Mouse (Mus musculus) myocyte (in vitro differentiated cells): ENCODE measurements around the gene Msln. TPM values are rescaled to one million over a fixed set of nuclear protein-coding genes. Genes with fewer than 3 reads are reported as not detected.

Experiments used
- H3K27me3 ChIP-seq: one replicate; pipeline ENCODE4 v1.6.1; 2011; ENCODE audit not compliant: control insufficient read depth, insufficient read depth, insufficient read length
- H3K36me3 ChIP-seq: one replicate; pipeline ENCODE4 v1.6.1; 2011; ENCODE audit not compliant: control insufficient read depth, insufficient read depth
- H3K4me2 ChIP-seq: one replicate; pipeline ENCODE4 v1.6.1; 2011; ENCODE audit warnings: low read depth, control low read depth
- H3K4me3 ChIP-seq: one replicate; pipeline ENCODE4 v1.5.1; 2011; ENCODE audit warnings: mild to moderate bottlenecking, control low read depth, moderate library complexity
- H3K79me2 ChIP-seq: one replicate; pipeline ENCODE4 v1.6.1; 2011; ENCODE audit not compliant: control insufficient read depth, insufficient read depth
- H3ac ChIP-seq: one replicate; pipeline ENCODE4 v1.6.1; 2011; ENCODE audit not compliant: control insufficient read depth, insufficient read length
- CEBPB ChIP-seq: IDR thresholded peaks from 2 replicates; pipeline ENCODE4 v1.6.1; 2011; ENCODE audit warnings: mild to moderate bottlenecking, moderate library complexity; ENCODE audit not compliant: poor library complexity, insufficient read depth, severe bottlenecking
- E2F4 ChIP-seq: IDR thresholded peaks from one replicate; pipeline ENCODE4 v1.6.1; 2011; ENCODE audit warnings: mild to moderate bottlenecking, control low read depth, moderate library complexity; ENCODE audit not compliant: insufficient read depth
- MAX ChIP-seq: IDR thresholded peaks from one replicate; pipeline ENCODE4 v1.6.1; 2011; ENCODE audit warnings: low read depth, mild to moderate bottlenecking, control low read depth
- MYOD1 ChIP-seq, 3 experiments: IDR thresholded peaks; one replicate each; pipeline ENCODE4 v1.6.1; 2011; ENCODE audit warnings: control low read depth in 2 of 3, low read depth in 2 of 3, mild to moderate bottlenecking in 2 of 3, moderate library complexity in 1 of 3; ENCODE audit not compliant: insufficient read length in 2 of 3, control insufficient read depth in 1 of 3
- MYOG ChIP-seq, 3 experiments: IDR thresholded peaks; one replicate each; pipeline ENCODE4 v1.6.1; 2011; ENCODE audit warnings: control low read depth in 2 of 3, low read depth in 2 of 3, mild to moderate bottlenecking in 2 of 3; ENCODE audit not compliant: insufficient read length in 2 of 3, control insufficient read depth in 1 of 3, insufficient read depth in 1 of 3
- POLR2A ChIP-seq: IDR thresholded peaks from one replicate; pipeline ENCODE4 v1.6.1; 2011; ENCODE audit warnings: low read depth, mild to moderate bottlenecking, control low read depth, moderate library complexity; ENCODE audit not compliant: insufficient read length
- POLR2AphosphoS2 ChIP-seq: IDR thresholded peaks from one replicate; pipeline ENCODE4 v1.6.1; 2011; ENCODE audit warnings: low read depth, control low read depth; ENCODE audit not compliant: insufficient read length
- REST ChIP-seq: IDR thresholded peaks from one replicate; pipeline ENCODE4 v1.6.1; 2011; ENCODE audit warnings: mild to moderate bottlenecking, control low read depth, moderate library complexity; ENCODE audit not compliant: insufficient read depth, insufficient read length
- SRF ChIP-seq: IDR thresholded peaks from one replicate; pipeline ENCODE4 v1.6.1; 2011; ENCODE audit warnings: low read depth; ENCODE audit not compliant: control insufficient read depth, insufficient read length
- TCF12 ChIP-seq: IDR thresholded peaks from one replicate; pipeline ENCODE4 v1.6.1; 2011; ENCODE audit warnings: mild to moderate bottlenecking, control low read depth; ENCODE audit not compliant: poor library complexity, insufficient read depth, severe bottlenecking
- TCF3 ChIP-seq: IDR thresholded peaks from one replicate; pipeline ENCODE4 v1.6.1; 2011; ENCODE audit warnings: low read depth, control low read depth; ENCODE audit not compliant: insufficient read length
- USF1 ChIP-seq: IDR thresholded peaks from one replicate; pipeline ENCODE4 v1.6.1; 2011; ENCODE audit warnings: low read depth, mild to moderate bottlenecking, control low read depth, moderate library complexity
- polyA plus RNA-seq: library from polyadenylated mRNA; unstranded; fragments of >200 nt; fragmentation: generic; extraction: Trizol; gene quantifications from one replicate; pipeline ENCODE4 v1.2.1, GENCODE M21; 2012; ENCODE audit warnings: missing spikeins

Msln gene
- polyA plus RNA-seq, 1 experiment: 91.8 TPM

DNA sequence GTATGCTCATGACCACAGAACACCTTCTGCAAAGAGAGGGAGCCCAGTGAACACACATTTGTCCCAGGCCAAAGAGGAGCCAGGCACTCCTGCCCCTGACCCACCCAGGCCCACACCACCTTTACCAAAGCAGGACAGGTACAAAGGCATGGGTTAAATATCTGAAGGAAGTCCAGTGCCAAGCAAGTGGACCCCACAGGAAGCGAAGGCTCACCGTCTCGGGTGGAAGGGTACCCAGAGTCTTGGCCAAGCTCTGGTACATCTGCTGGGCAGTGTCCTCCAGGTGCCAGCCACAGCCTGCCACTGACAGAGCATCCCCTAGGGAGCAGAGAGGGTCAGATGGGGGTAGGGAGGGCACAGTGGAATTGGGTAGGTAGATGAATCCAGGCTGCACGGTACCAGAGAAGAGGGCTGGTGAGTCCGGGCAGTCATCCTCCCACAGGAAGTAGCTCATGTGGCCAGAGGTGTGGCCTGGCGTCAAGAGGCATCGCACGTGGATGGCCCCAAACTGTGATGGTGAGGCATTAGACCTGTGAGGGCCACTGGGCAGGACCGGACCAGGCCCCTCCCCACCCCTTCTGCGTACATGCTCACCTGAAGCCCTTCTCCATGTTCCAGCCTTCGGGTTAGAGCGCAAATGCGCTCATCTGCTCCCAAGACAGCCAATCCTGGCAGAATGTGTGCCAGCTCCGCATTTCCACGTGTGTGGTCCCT is 29.8 kb upstream of the Msln start:
- peaks cover 4% of the 10 kb centered on the region for H3K36me3 ChIP-seq
- no peak overlapping the region for H3ac ChIP-seq
- no peak for TF ChIP-seq MAX
- no peak for TF ChIP-seq MYOD1 (IDR thresholded peaks at IDR 0.05; ENCODE audit: control insufficient read depth in 1 of 3, insufficient read length in 2 of 3, low read depth in 2 of 3)
- TF ChIP-seq POLR2AphosphoS2: peak; percentile 37
- no peak for TF ChIP-seq MYOG (IDR thresholded peaks at IDR 0.05; ENCODE audit: control insufficient read depth in 1 of 3, insufficient read depth in 1 of 3, insufficient read length in 2 of 3, low read depth in 2 of 3)
- TF ChIP-seq CEBPB: no peak
- no peak for TF ChIP-seq E2F4
- no peaks in the 10 kb centered on the region for H3K79me2 ChIP-seq
- H3K4me3 ChIP-seq: peak overlapping the region; percentile 52
- H3K27me3 ChIP-seq: no peaks in the 10 kb centered on the region
- peak overlapping the region; percentile 97 for H3K4me2 ChIP-seq

DNA sequence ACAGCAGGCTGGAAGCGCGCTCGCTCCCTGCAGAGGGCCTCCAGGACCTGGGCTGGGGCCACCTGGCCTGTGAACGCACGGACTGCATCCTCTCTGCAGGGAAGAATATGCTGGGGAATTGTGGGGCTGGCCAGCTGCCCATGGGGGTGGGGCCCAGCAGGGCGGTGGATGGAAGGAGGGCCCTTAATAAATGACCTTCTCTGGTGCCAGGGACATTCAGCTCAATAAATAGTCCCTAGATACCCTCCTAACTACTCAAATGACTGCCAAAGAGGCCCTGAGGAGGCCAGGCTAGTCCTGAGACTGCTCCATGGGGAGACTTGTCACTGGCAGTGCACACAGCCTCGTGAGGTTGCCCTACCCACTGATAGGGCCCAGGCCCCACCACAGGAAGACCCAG is 28.9 kb upstream of the Msln start:
- Histone ChIP-seq H3K36me3 (peaks cover 4% of the 10 kb centered on the region), H3K79me2 (no peaks in the 10 kb centered on the region), H3K27me3 (no peaks in the 10 kb centered on the region), H3ac (no peak overlapping the region), H3K4me2 (no peak overlapping the region), H3K4me3 (no peak overlapping the region)
- TF ChIP-seq TCF3 (no peak), POLR2A (peak; percentile 2), MYOG (IDR thresholded peaks at IDR 0.05; ENCODE audit: control insufficient read depth in 1 of 3, insufficient read depth in 1 of 3, insufficient read length in 2 of 3, low read depth in 2 of 3) (no peak), TCF12 (no peak), SRF (no peak), USF1 (no peak)

DNA sequence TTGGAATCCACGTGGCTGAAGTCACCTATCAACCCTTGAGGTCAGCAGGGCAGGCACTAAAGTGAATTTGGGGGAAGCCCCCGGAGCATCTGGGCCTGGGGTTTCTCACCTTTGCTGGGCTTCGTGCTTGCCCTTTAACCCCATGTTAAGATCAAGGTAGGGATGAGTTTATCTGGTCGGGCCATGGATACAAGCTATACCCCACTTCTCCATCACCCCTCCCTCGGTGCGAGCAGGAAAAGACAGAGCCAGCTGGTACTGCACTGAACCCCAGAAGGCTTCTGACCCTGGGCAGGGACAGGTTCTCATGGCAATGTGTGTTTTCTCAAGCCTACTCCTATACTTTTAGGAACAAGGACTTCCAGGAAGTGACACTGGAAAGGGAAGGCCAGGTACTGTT is 27.2 kb upstream of the Msln start:
- Histone ChIP-seq H3K4me3 (no peak overlapping the region), H3K4me2 (no peak overlapping the region), H3K36me3 (peaks cover 4% of the 10 kb centered on the region), H3ac (no peak overlapping the region), H3K79me2 (no peaks in the 10 kb centered on the region), H3K27me3 (no peaks in the 10 kb centered on the region)
- no peak for TF ChIP-seq MYOD1 (IDR thresholded peaks at IDR 0.05; ENCODE audit: control insufficient read depth in 1 of 3, insufficient read length in 2 of 3, low read depth in 2 of 3)
- no peak for TF ChIP-seq E2F4
- no peak for TF ChIP-seq SRF
- no peak for TF ChIP-seq REST
- no peak for TF ChIP-seq TCF12
- no peak for TF ChIP-seq POLR2AphosphoS2
- TF ChIP-seq MAX: no peak

DNA sequence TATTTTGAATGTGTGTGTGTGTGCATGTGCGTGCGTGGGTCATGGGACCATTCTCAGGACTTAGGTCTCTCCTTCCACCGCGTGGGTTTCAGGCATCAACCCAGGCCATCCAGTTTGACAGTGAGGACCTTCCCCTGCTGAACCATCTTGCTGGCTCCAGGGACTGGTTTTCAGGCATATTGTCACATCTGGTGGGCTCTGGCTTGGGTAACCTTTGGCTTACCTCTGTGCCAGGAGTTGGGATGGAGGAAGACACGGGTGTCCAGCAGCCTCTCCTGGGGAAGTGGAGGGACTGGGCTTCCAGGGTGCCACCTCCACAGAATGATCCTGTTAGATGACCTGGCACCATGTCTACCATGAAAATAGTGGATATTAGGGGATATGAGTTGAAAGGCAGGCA is 23.8 kb upstream of the Msln start:
- H3K4me2 ChIP-seq: no peak overlapping the region
- no peaks in the 10 kb centered on the region for H3K27me3 ChIP-seq
- H3ac ChIP-seq: no peak overlapping the region
- no peak overlapping the region for H3K4me3 ChIP-seq
- peaks cover 4% of the 10 kb centered on the region for H3K36me3 ChIP-seq
- H3K79me2 ChIP-seq: peaks cover 8% of the 10 kb centered on the region
- no peak for TF ChIP-seq POLR2A
- no peak for TF ChIP-seq POLR2AphosphoS2
- no peak for TF ChIP-seq USF1
- TF ChIP-seq TCF12: no peak
- TF ChIP-seq E2F4: no peak
- TF ChIP-seq SRF: no peak
- no peak for TF ChIP-seq MYOD1 (IDR thresholded peaks at IDR 0.05; ENCODE audit: control insufficient read depth in 1 of 3, insufficient read length in 2 of 3, low read depth in 2 of 3)
- no peak for TF ChIP-seq TCF3
- TF ChIP-seq MYOG (IDR thresholded peaks at IDR 0.05; ENCODE audit: control insufficient read depth in 1 of 3, insufficient read depth in 1 of 3, insufficient read length in 2 of 3, low read depth in 2 of 3): no peak
- no peak for TF ChIP-seq MAX
- no peak for TF ChIP-seq CEBPB
- no peak for TF ChIP-seq REST

DNA sequence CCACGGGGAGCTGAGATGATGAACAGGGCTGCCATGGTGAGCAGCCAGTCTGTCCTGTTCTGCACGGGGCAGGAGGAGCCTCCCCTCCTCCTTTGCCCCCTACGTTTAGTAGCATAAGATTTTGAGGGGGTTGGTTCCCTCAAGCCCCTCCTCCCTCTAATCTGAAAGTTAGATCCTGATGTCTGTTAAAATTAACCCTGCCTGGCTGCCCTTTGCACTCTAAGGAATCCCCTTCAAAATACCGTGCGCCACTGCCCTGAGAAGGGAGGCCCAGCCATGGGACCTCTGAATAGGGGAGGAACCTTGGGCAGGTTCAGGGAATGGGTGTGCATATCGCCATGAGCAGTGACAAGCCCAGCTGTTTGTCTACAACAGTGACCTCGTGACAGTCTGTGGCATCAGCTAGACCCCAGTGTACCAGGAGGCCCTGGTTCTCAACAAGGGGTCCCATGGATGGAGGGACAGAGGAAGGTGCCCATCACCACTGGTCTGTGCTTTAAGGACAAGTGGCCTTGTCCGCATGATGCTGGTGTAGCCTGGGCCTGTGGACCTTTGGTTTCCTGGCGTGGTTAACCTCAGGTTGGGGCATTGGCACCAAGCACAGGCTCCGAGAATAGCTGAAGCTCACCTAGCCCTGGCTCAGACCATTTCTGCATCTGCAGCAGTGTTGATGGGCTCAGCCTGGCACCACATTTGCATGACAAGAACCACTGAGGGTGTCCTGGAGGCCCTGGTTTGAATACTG is 21.3 kb upstream of the Msln start:
- Histone ChIP-seq H3K36me3 (no peaks in the 10 kb centered on the region), H3K4me3 (no peak overlapping the region), H3K4me2 (no peak overlapping the region), H3ac (no peak overlapping the region), H3K27me3 (no peaks in the 10 kb centered on the region), H3K79me2 (peaks cover 8% of the 10 kb centered on the region)
- TF ChIP-seq MAX: no peak
- no peak for TF ChIP-seq TCF12
- no peak for TF ChIP-seq POLR2A
- no peak for TF ChIP-seq E2F4
- no peak for TF ChIP-seq MYOG (IDR thresholded peaks at IDR 0.05; ENCODE audit: control insufficient read depth in 1 of 3, insufficient read depth in 1 of 3, insufficient read length in 2 of 3, low read depth in 2 of 3)
- TF ChIP-seq USF1: no peak
- TF ChIP-seq TCF3: no peak
- no peak for TF ChIP-seq REST
- TF ChIP-seq SRF: no peak
- no peak for TF ChIP-seq CEBPB
- TF ChIP-seq MYOD1 (IDR thresholded peaks at IDR 0.05; ENCODE audit: control insufficient read depth in 1 of 3, insufficient read length in 2 of 3, low read depth in 2 of 3): no peak
- no peak for TF ChIP-seq POLR2AphosphoS2
